ENCODE assay signal across 8 mouse cellular contexts in genomic region chr10:81427327-81427726, GRCm38 (mm10). TPM values are rescaled to one million over a fixed set of nuclear protein-coding genes. Genes with fewer than 3 reads are reported as not detected.
A peak's percentile ranks its signal among the peaks of the same experiment; 100 is the strongest.
DNase-seq lines count a peak whose midpoint lies in the region; ATAC-seq and TF ChIP-seq lines count a peak whose summit lies in the region.

No protein-coding gene starts in this region.

- in situ Hi-C loops in ES-E14 (cut with MboI; ENCODE audit: low sequenced_read_pairs in 2 of 2, unreplicated experiment in 2 of 2): no loop called here

- H3K4me2 ChIP-seq in kidney, embryonic 15.5 days: peak overlapping the region; percentile 91
- H3K4me2 ChIP-seq in liver, embryonic 11.5 days: peak overlapping the region; percentile 54

- TF ChIP-seq POLR2A in embryonic fibroblast, embryonic 13.5 days (IDR thresholded peaks at IDR 0.05; ENCODE audit: low read depth, low read length): no peak

- no peak for DNase-seq in kidney, postnatal 25 days
- no peak for DNase-seq in ES-E14 (ENCODE audit: low read depth, low spot score)
- DNase-seq in liver, embryonic 11.5 days (ENCODE audit: low spot score): peak; percentile 35
- DNase-seq in frontal cortex, postnatal 36 days (ENCODE audit: low spot score in 2 of 2): no peak
- DNase-seq in adrenal gland, postnatal 14 days: no peak
- no peak for DNase-seq in adipocyte (ENCODE audit: low spot score)

- no peaks in the 10 kb centered on the region for H3K36me3 ChIP-seq in kidney, embryonic 15.5 days
- no peaks in the 10 kb centered on the region for H3K36me3 ChIP-seq in ES-E14 (ENCODE audit: control insufficient read depth, insufficient read depth, low read length, poor library complexity, severe bottlenecking)
- no peaks in the 10 kb centered on the region for H3K36me3 ChIP-seq in liver, embryonic 11.5 days (ENCODE audit: control insufficient read depth, insufficient read depth, low read length)

- peak overlapping the region; percentile 73 for H3K9ac ChIP-seq in kidney, embryonic 15.5 days
- H3K9ac ChIP-seq in ES-E14 (ENCODE audit: insufficient read depth, low read depth, low read length, poor library complexity, severe bottlenecking): 0 out of 2 replicates have a peak overlapping the region, but pooled peaks have one; percentile 58
- H3K9ac ChIP-seq in liver, embryonic 11.5 days (ENCODE audit: low read depth, low read length): peak overlapping the region; percentile 18; the same call in 1 of the 2 replicates

- WGBS in kidney, embryonic 15.5 days: 27% methylated on average over 3 of the region's 3 CpGs
- WGBS in liver, embryonic 11.5 days: 31% methylated on average over 3 of the region's 3 CpGs

- ATAC-seq in kidney, embryonic 15.5 days (replicated peaks; ENCODE audit: low FRiP score): no peak
- ATAC-seq in liver, embryonic 11.5 days (replicated peaks; ENCODE audit: low FRiP score): no peak

- H3K9me3 ChIP-seq in kidney, embryonic 15.5 days (replicated peaks): no peaks in the 10 kb centered on the region
- H3K9me3 ChIP-seq in ES-E14 (ENCODE audit: control insufficient read depth, insufficient read depth, low read depth, low read length): no peaks in the 10 kb centered on the region
- H3K9me3 ChIP-seq in liver, embryonic 11.5 days (ENCODE audit: control insufficient read depth, low read length): no peaks in the 10 kb centered on the region

- H3K4me1 ChIP-seq in kidney, embryonic 15.5 days: peaks cover 69% of the 10 kb centered on the region
- H3K4me1 ChIP-seq in ES-E14 (ENCODE audit: control insufficient read depth in 2 of 2, insufficient read depth in 2 of 2, low read length in 2 of 2, poor library complexity in 1 of 2): peaks cover 4 to 29% of the 10 kb centered on the region in 2 experiments; a peak in 3 of 4 replicates
- H3K4me1 ChIP-seq in embryonic fibroblast, embryonic 13.5 days (ENCODE audit: control insufficient read depth, insufficient read depth, low read length): peaks cover 2% of the 10 kb centered on the region; the same call in 1 of the 2 replicates
- peaks cover 18% of the 10 kb centered on the region for H3K4me1 ChIP-seq in liver, embryonic 11.5 days (replicated peaks; ENCODE audit: control insufficient read depth, insufficient read depth, low read length)

- H3K27ac ChIP-seq in kidney, embryonic 15.5 days: 0 out of 2 replicates have a peak overlapping the region, but pooled peaks have one; percentile 34
- H3K27ac ChIP-seq in ES-E14 (ENCODE audit: insufficient read depth, low read depth, low read length, poor library complexity, severe bottlenecking): no peak overlapping the region
- no peak overlapping the region for H3K27ac ChIP-seq in embryonic fibroblast, embryonic 13.5 days (ENCODE audit: insufficient read depth, low read length)
- H3K27ac ChIP-seq in liver, embryonic 11.5 days (ENCODE audit: low read depth, low read length): no peak overlapping the region

- H3K27me3 ChIP-seq in kidney, embryonic 15.5 days: no peaks in the 10 kb centered on the region
- peaks cover 66% of the 10 kb centered on the region for H3K27me3 ChIP-seq in liver, embryonic 11.5 days (replicated peaks; ENCODE audit: control insufficient read depth, insufficient read depth, low read length)

- no peak for TF ChIP-seq CTCF in embryonic fibroblast, embryonic 13.5 days (IDR thresholded peaks at IDR 0.05; ENCODE audit: borderline replicate concordance, insufficient read depth, low read length)

- peak overlapping the region; percentile 73 for H3K4me3 ChIP-seq in kidney, embryonic 15.5 days (replicated peaks)
- peak overlapping the region in 1 of 2 experiments; percentile 73; a peak in 2 of 4 replicates for H3K4me3 ChIP-seq in ES-E14 (ENCODE audit: insufficient read depth in 1 of 2, low read depth in 1 of 2, low read length in 2 of 2, poor library complexity in 1 of 2, severe bottlenecking in 1 of 2)
- peak overlapping the region; percentile 73; the same call in 1 of the 2 replicates for H3K4me3 ChIP-seq in embryonic fibroblast, embryonic 13.5 days (ENCODE audit: insufficient read depth, low read length)
- peak overlapping the region; percentile 45 for H3K4me3 ChIP-seq in liver, embryonic 11.5 days (ENCODE audit: low read depth, low read length)

TF ChIP-seq in ES-E14, 5 proteins besides CTCF, POLR2A, EP300 and RAD21:
- TF ChIP-seq MAFK (IDR thresholded peaks at IDR 0.05; ENCODE audit: insufficient read depth, low read depth, low read length) (no peak), CHD2 (IDR thresholded peaks at IDR 0.05; ENCODE audit: low read depth, low read length) (no peak), ZC3H11A (IDR thresholded peaks at IDR 0.05; ENCODE audit: borderline replicate concordance, low read depth, low read length) (no peak), ZNF384 (IDR thresholded peaks at IDR 0.05; ENCODE audit: low read depth, low read length) (no peak), HCFC1 (IDR thresholded peaks at IDR 0.05; ENCODE audit: borderline replicate concordance, insufficient read depth, low read length) (no peak)

RNA-seq across cellular contexts. Expression of gene Nfic, which starts 28.1 kb away (rescaled TPM):
- 67.9 and 84.5 TPM in 2 replicates for polyA plus RNA-seq in kidney, embryonic 15.5 days (2015; fragmentation: Nextera tagmentation; extraction: Ambion mirVana)
- 4.9 and 6.3 TPM in 2 replicates for total RNA-seq in ES-E14 (2012; rRNA removed)
- 64.3 and 84.8 TPM in 2 replicates for polyA plus RNA-seq in embryonic fibroblast, embryonic 13.5 days (2011; ENCODE audit: insufficient read length, low read depth, missing spikeins)
- 15.4 and 21.4 TPM in 2 replicates for polyA plus RNA-seq in liver, embryonic 11.5 days (2014; fragmentation: Nextera tagmentation; extraction: Ambion mirVana)
- 90.1 and 104 TPM in 2 replicates for total RNA-seq in adrenal gland, postnatal 14 days (2021)

RNA-seq across cellular contexts. Expression of gene Smim24, which starts 34.5 kb away (rescaled TPM):
- 26.0 and 29.4 TPM in 2 replicates for polyA plus RNA-seq in kidney, embryonic 15.5 days (2015; fragmentation: Nextera tagmentation; extraction: Ambion mirVana)
- total RNA-seq in ES-E14 (2012; rRNA removed): 1.7 TPM in 2 replicates
- 0.58 and 2.2 TPM in 2 replicates for polyA plus RNA-seq in embryonic fibroblast, embryonic 13.5 days (2011; ENCODE audit: insufficient read length, low read depth, missing spikeins)
- polyA plus RNA-seq in liver, embryonic 11.5 days (2014; fragmentation: Nextera tagmentation; extraction: Ambion mirVana): 3.8 and 4.5 TPM in 2 replicates
- 0.94 and 1.9 TPM in 2 replicates for total RNA-seq in adrenal gland, postnatal 14 days (2021)

RNA-seq across cellular contexts. Expression of gene Gm48552, which starts 38.5 kb away (rescaled TPM):
- polyA plus RNA-seq in kidney, embryonic 15.5 days (2015; fragmentation: Nextera tagmentation; extraction: Ambion mirVana): 1.6 and 2.1 TPM in 2 replicates
- total RNA-seq in ES-E14 (2012; rRNA removed): 2.5 and 2.7 TPM in 2 replicates
- polyA plus RNA-seq in embryonic fibroblast, embryonic 13.5 days (2011; ENCODE audit: insufficient read length, low read depth, missing spikeins): 1.1 TPM in 1 of 2 replicates, not detected in the other
- polyA plus RNA-seq in liver, embryonic 11.5 days (2014; fragmentation: Nextera tagmentation; extraction: Ambion mirVana): 0.62 and 0.67 TPM in 2 replicates
- total RNA-seq in adrenal gland, postnatal 14 days (2021): 0.64 and 2.1 TPM in 2 replicates

RNA-seq across cellular contexts. Expression of gene Gm48551, which starts 43.1 kb away (rescaled TPM):
- polyA plus RNA-seq in kidney, embryonic 15.5 days (2015; fragmentation: Nextera tagmentation; extraction: Ambion mirVana): 2.5 and 4.1 TPM in 2 replicates
- 1.1 and 1.8 TPM in 2 replicates for total RNA-seq in ES-E14 (2012; rRNA removed)
- 1.4 TPM in 1 of 2 replicates, not detected in the other for polyA plus RNA-seq in embryonic fibroblast, embryonic 13.5 days (2011; ENCODE audit: insufficient read length, low read depth, missing spikeins)
- 1.3 and 1.9 TPM in 2 replicates for polyA plus RNA-seq in liver, embryonic 11.5 days (2014; fragmentation: Nextera tagmentation; extraction: Ambion mirVana)
- total RNA-seq in adrenal gland, postnatal 14 days (2021): 0.48 and 1.6 TPM in 2 replicates

RNA-seq across cellular contexts. Expression of gene Dohh, which starts 43.1 kb away (rescaled TPM):
- polyA plus RNA-seq in kidney, embryonic 15.5 days (2015; fragmentation: Nextera tagmentation; extraction: Ambion mirVana): 79.7 and 82.2 TPM in 2 replicates
- 168 and 183 TPM in 2 replicates for total RNA-seq in ES-E14 (2012; rRNA removed)
- polyA plus RNA-seq in embryonic fibroblast, embryonic 13.5 days (2011; ENCODE audit: insufficient read length, low read depth, missing spikeins): 37.7 and 50.1 TPM in 2 replicates
- 97.4 and 99.3 TPM in 2 replicates for polyA plus RNA-seq in liver, embryonic 11.5 days (2014; fragmentation: Nextera tagmentation; extraction: Ambion mirVana)
- total RNA-seq in adrenal gland, postnatal 14 days (2021): 52.6 and 55.6 TPM in 2 replicates

Comparison
In these comparisons a context has a peak if more than half of its experiments do, and no peak if none do; other contexts are left out.
1. H3K9ac ChIP-seq: peak in every context shown above with its lines; median percentile 73 in kidney, embryonic 15.5 days; 58 in ES-E14; 18 in liver, embryonic 11.5 days.